Mouse (Mus musculus): ENCODE measurements at regions not wholly inside any gene's neighbourhood (a gene's known extent, or its start where the extent isn't known, plus 50 kb on each side); places are given as distances from the start of the nearest gene placed in this dataset.

GRCm38 (mm10) chr14:95241946-95242345 lies 639.1 kb upstream of the 4921530L21Rik start:
- H3K27ac ChIP-seq (ENCODE audit: low read depth), result no peak overlapping the region
- H3K27me3 ChIP-seq (ENCODE audit: control insufficient read depth, insufficient read depth, low read length), result no peaks in the 10 kb centered on the region
- H3K4me3 ChIP-seq (ENCODE audit: low read depth, low read length), result no peak overlapping the region
- no peak overlapping the region for H3K9ac ChIP-seq (replicated peaks; ENCODE audit: low read depth, low read length)
- ATAC-seq (ENCODE audit: insufficient read depth, low read depth) (peak; percentile 36; the same call in 1 of the 2 replicates), DNase-seq (ENCODE audit: low spot score) (no peak)
- no peaks in the 10 kb centered on the region for H3K9me3 ChIP-seq (replicated peaks; ENCODE audit: control insufficient read depth, low read length)
- H3K4me1 ChIP-seq (ENCODE audit: control insufficient read depth, insufficient read depth), result no peaks in the 10 kb centered on the region
- TF ChIP-seq CTCF (IDR thresholded peaks at IDR 0.05; ENCODE audit: low read depth) (no peak), EP300 (IDR thresholded peaks at IDR 0.05; ENCODE audit: low read depth) (no peak)
- H3K4me2 ChIP-seq (ENCODE audit: low read depth, low read length), result no peak overlapping the region
- no peaks in the 10 kb centered on the region for H3K36me3 ChIP-seq (replicated peaks; ENCODE audit: control insufficient read depth, insufficient read depth, low read length)

GRCm38 (mm10) chr14:95248859-95249258 lies 632.2 kb upstream of the 4921530L21Rik start:
- Histone ChIP-seq H3K36me3 (replicated peaks; ENCODE audit: control insufficient read depth, insufficient read depth, low read length) (no peaks in the 10 kb centered on the region), H3K9ac (replicated peaks; ENCODE audit: low read depth, low read length) (no peak overlapping the region), H3K4me2 (ENCODE audit: low read depth, low read length) (no peak overlapping the region), H3K4me3 (ENCODE audit: low read depth, low read length) (no peak overlapping the region), H3K27ac (ENCODE audit: low read depth) (no peak overlapping the region), H3K27me3 (ENCODE audit: control insufficient read depth, insufficient read depth, low read length) (no peaks in the 10 kb centered on the region), H3K4me1 (ENCODE audit: control insufficient read depth, insufficient read depth) (no peaks in the 10 kb centered on the region), H3K9me3 (replicated peaks; ENCODE audit: control insufficient read depth, low read length) (no peaks in the 10 kb centered on the region)
- TF ChIP-seq EP300 (IDR thresholded peaks at IDR 0.05; ENCODE audit: low read depth), result no peak
- TF ChIP-seq CTCF (IDR thresholded peaks at IDR 0.05; ENCODE audit: low read depth), result no peak
- 56% methylated on average over 2 of the region's 2 CpGs for WGBS
- DNase-seq (ENCODE audit: low spot score) (no peak), ATAC-seq (ENCODE audit: insufficient read depth, low read depth) (no peak)

GRCm38 (mm10) chr14:95256110-95256509 lies 624.9 kb upstream of the 4921530L21Rik start:
- no peaks in the 10 kb centered on the region for H3K9me3 ChIP-seq (replicated peaks; ENCODE audit: control insufficient read depth, low read length)
- no peak for DNase-seq (ENCODE audit: low spot score)
- H3K9ac ChIP-seq (replicated peaks; ENCODE audit: low read depth, low read length), result no peak overlapping the region
- no peaks in the 10 kb centered on the region for H3K27me3 ChIP-seq (ENCODE audit: control insufficient read depth, insufficient read depth, low read length)
- no peak for TF ChIP-seq CTCF (IDR thresholded peaks at IDR 0.05; ENCODE audit: low read depth)
- TF ChIP-seq EP300 (IDR thresholded peaks at IDR 0.05; ENCODE audit: low read depth), result no peak
- no peak overlapping the region for H3K4me2 ChIP-seq (ENCODE audit: low read depth, low read length)
- H3K4me1 ChIP-seq (ENCODE audit: control insufficient read depth, insufficient read depth), result no peaks in the 10 kb centered on the region
- no peaks in the 10 kb centered on the region for H3K36me3 ChIP-seq (replicated peaks; ENCODE audit: control insufficient read depth, insufficient read depth, low read length)
- no peak overlapping the region for H3K27ac ChIP-seq (ENCODE audit: low read depth)
- ATAC-seq (ENCODE audit: insufficient read depth, low read depth), result no peak
- no peak overlapping the region for H3K4me3 ChIP-seq (ENCODE audit: low read depth, low read length)
- WGBS, result 84% methylated on average over 4 of the region's 4 CpGs

GRCm38 (mm10) chr14:95281431-95281830 lies 599.6 kb upstream of the 4921530L21Rik start:
- no peaks in the 10 kb centered on the region for H3K4me1 ChIP-seq (ENCODE audit: control insufficient read depth, insufficient read depth)
- DNase-seq (ENCODE audit: low spot score) (no peak), ATAC-seq (ENCODE audit: insufficient read depth, low read depth) (no peak)
- H3K4me3 ChIP-seq (ENCODE audit: low read depth, low read length), result no peak overlapping the region
- no peak overlapping the region for H3K27ac ChIP-seq (ENCODE audit: low read depth)
- H3K9me3 ChIP-seq (replicated peaks; ENCODE audit: control insufficient read depth, low read length), result no peaks in the 10 kb centered on the region
- H3K27me3 ChIP-seq (ENCODE audit: control insufficient read depth, insufficient read depth, low read length), result no peaks in the 10 kb centered on the region
- H3K9ac ChIP-seq (replicated peaks; ENCODE audit: low read depth, low read length), result no peak overlapping the region
- 68% methylated on average over 1 of the region's 1 CpGs for WGBS
- no peaks in the 10 kb centered on the region for H3K36me3 ChIP-seq (replicated peaks; ENCODE audit: control insufficient read depth, insufficient read depth, low read length)
- H3K4me2 ChIP-seq (ENCODE audit: low read depth, low read length), result no peak overlapping the region
- TF ChIP-seq CTCF (IDR thresholded peaks at IDR 0.05; ENCODE audit: low read depth), result no peak
- TF ChIP-seq EP300 (IDR thresholded peaks at IDR 0.05; ENCODE audit: low read depth), result no peak

GRCm38 (mm10) chr14:95282016-95282415 lies 599.0 kb upstream of the 4921530L21Rik start:
- Histone ChIP-seq H3K9me3 (replicated peaks; ENCODE audit: control insufficient read depth, low read length) (no peaks in the 10 kb centered on the region), H3K36me3 (replicated peaks; ENCODE audit: control insufficient read depth, insufficient read depth, low read length) (no peaks in the 10 kb centered on the region), H3K4me1 (ENCODE audit: control insufficient read depth, insufficient read depth) (no peaks in the 10 kb centered on the region), H3K9ac (replicated peaks; ENCODE audit: low read depth, low read length) (no peak overlapping the region), H3K4me3 (ENCODE audit: low read depth, low read length) (no peak overlapping the region), H3K4me2 (ENCODE audit: low read depth, low read length) (no peak overlapping the region), H3K27ac (ENCODE audit: low read depth) (no peak overlapping the region), H3K27me3 (ENCODE audit: control insufficient read depth, insufficient read depth, low read length) (no peaks in the 10 kb centered on the region)
- ATAC-seq (ENCODE audit: insufficient read depth, low read depth), result no peak
- no peak for TF ChIP-seq EP300 (IDR thresholded peaks at IDR 0.05; ENCODE audit: low read depth)
- no peak for TF ChIP-seq CTCF (IDR thresholded peaks at IDR 0.05; ENCODE audit: low read depth)
- 72% methylated on average over 1 of the region's 1 CpGs for WGBS
- no peak for DNase-seq (ENCODE audit: low spot score)

GRCm38 (mm10) chr14:95314134-95314924 lies 566.7 kb upstream of the 4921530L21Rik start:
- 70% methylated on average over 2 of the region's 2 CpGs for WGBS
- no peaks in the 10 kb centered on the region for H3K9me3 ChIP-seq (replicated peaks; ENCODE audit: control insufficient read depth, low read length)
- H3K27me3 ChIP-seq (ENCODE audit: control insufficient read depth, insufficient read depth, low read length), result no peaks in the 10 kb centered on the region
- no peak overlapping the region for H3K27ac ChIP-seq (ENCODE audit: low read depth)
- ATAC-seq (ENCODE audit: insufficient read depth, low read depth), result no peak
- H3K4me2 ChIP-seq (ENCODE audit: low read depth, low read length), result no peak overlapping the region
- TF ChIP-seq EP300 (IDR thresholded peaks at IDR 0.05; ENCODE audit: low read depth), result no peak
- TF ChIP-seq CTCF (IDR thresholded peaks at IDR 0.05; ENCODE audit: low read depth), result no peak
- no peaks in the 10 kb centered on the region for H3K4me1 ChIP-seq (ENCODE audit: control insufficient read depth, insufficient read depth)
- DNase-seq (ENCODE audit: low spot score), result no peak
- H3K9ac ChIP-seq (replicated peaks; ENCODE audit: low read depth, low read length), result no peak overlapping the region
- no peak overlapping the region for H3K4me3 ChIP-seq (ENCODE audit: low read depth, low read length)
- no peaks in the 10 kb centered on the region for H3K36me3 ChIP-seq (replicated peaks; ENCODE audit: control insufficient read depth, insufficient read depth, low read length)

Measured in heart, postnatal 0 days (tissue).